Mouse (Mus musculus): Measurements from ENCODE around the gene Zfp566. TPM values are rescaled to one million over a fixed set of nuclear protein-coding genes. Genes with fewer than 3 reads are reported as not detected.

Zfp566 gene
- total and polyA plus RNA-seq, 2 experiments from 2014 or later: 5.0 to 15.6 TPM

GRCm38 (mm10) chr7:30090970-30091585 is 751 bp upstream of the Zfp566 start:
- Histone ChIP-seq H3K9ac (peak overlapping the region; percentile 61; the same call in 1 of the 2 replicates), H3K4me1 (ENCODE audit: insufficient read depth) (peaks cover 24% of the 10 kb centered on the region), H3K4me2 (ENCODE audit: low read depth) (peak overlapping the region; percentile 77), H3K36me3 (ENCODE audit: insufficient read depth) (peaks cover 5% of the 10 kb centered on the region; the same call in 1 of the 2 replicates), H3K4me3 (ENCODE audit: low read depth, low read length) (peak overlapping the region; percentile 63), H3K27me3 (ENCODE audit: insufficient read depth, low read length) (no peaks in the 10 kb centered on the region), H3K27ac (ENCODE audit: low read depth, low read length) (peak overlapping the region; percentile 75), H3K9me3 (ENCODE audit: low read length) (no peaks in the 10 kb centered on the region)
- peak; percentile 61 for TF ChIP-seq CTCF (IDR thresholded peaks at IDR 0.05; ENCODE audit: low read depth)
- ATAC-seq (no peak), DNase-seq (peak; percentile 53)
- 9% methylated on average over 9 of the region's 9 CpGs for WGBS

GRCm38 (mm10) chr7:30089405-30089804 is 922 bp downstream of the Zfp566 start:
- H3K4me2 ChIP-seq (ENCODE audit: low read depth): peak overlapping the region; percentile 77
- H3K4me3 ChIP-seq (ENCODE audit: low read depth, low read length): peak overlapping the region; percentile 63
- no peak for DNase-seq
- H3K36me3 ChIP-seq (ENCODE audit: insufficient read depth): peaks cover 21% of the 10 kb centered on the region
- no peaks in the 10 kb centered on the region for H3K9me3 ChIP-seq (ENCODE audit: low read length)
- no peaks in the 10 kb centered on the region for H3K27me3 ChIP-seq (ENCODE audit: insufficient read depth, low read length)
- no peak for ATAC-seq
- H3K4me1 ChIP-seq (ENCODE audit: insufficient read depth): peaks cover 20% of the 10 kb centered on the region
- peak overlapping the region; percentile 61 for H3K9ac ChIP-seq
- 12% methylated on average over 6 of the region's 6 CpGs for whole genome bisulfite sequencing
- no peak for TF ChIP-seq CTCF (IDR thresholded peaks at IDR 0.05; ENCODE audit: low read depth)
- no peak overlapping the region for H3K27ac ChIP-seq (ENCODE audit: low read depth, low read length)

GRCm38 (mm10) chr7:30086524-30086923 is 3.8 kb downstream of the Zfp566 start:
- H3K27me3 ChIP-seq (ENCODE audit: insufficient read depth, low read length): no peaks in the 10 kb centered on the region
- no peak overlapping the region for H3K9ac ChIP-seq
- no peak overlapping the region for H3K4me3 ChIP-seq (ENCODE audit: low read depth, low read length)
- no peak overlapping the region for H3K27ac ChIP-seq (ENCODE audit: low read depth, low read length)
- no peak overlapping the region for H3K4me2 ChIP-seq (ENCODE audit: low read depth)
- H3K4me1 ChIP-seq (ENCODE audit: insufficient read depth): peaks cover 15% of the 10 kb centered on the region
- H3K9me3 ChIP-seq (ENCODE audit: low read length): no peaks in the 10 kb centered on the region
- WGBS: 91% methylated on average over 9 of the region's 9 CpGs
- TF ChIP-seq CTCF (IDR thresholded peaks at IDR 0.05; ENCODE audit: low read depth): no peak
- ATAC-seq: no peak
- no peak for DNase-seq
- H3K36me3 ChIP-seq (ENCODE audit: insufficient read depth): peaks cover 26% of the 10 kb centered on the region

- H3K36me3 ChIP-seq (ENCODE audit: insufficient read depth): peaks cover 19% of the 10 kb centered on the region
- peak; percentile 92 for DNase-seq
- no peaks in the 10 kb centered on the region for H3K4me1 ChIP-seq (ENCODE audit: insufficient read depth)
- H3K27me3 ChIP-seq (ENCODE audit: insufficient read depth, low read length): no peaks in the 10 kb centered on the region
- H3K9ac ChIP-seq: peak within 1 kb of the TSS; percentile 71
- H3K27ac ChIP-seq (ENCODE audit: low read depth, low read length): peak within 1 kb of the TSS; percentile 81
- H3K9me3 ChIP-seq (ENCODE audit: low read length): no peaks in the 10 kb centered on the region
- TF ChIP-seq CTCF (IDR thresholded peaks at IDR 0.05; ENCODE audit: low read depth): no peak
- 1% methylated on average over 50 of the region's 50 CpGs for WGBS
- ATAC-seq: peak; percentile 95
- peak within 1 kb of the TSS; percentile 90 for H3K4me2 ChIP-seq (ENCODE audit: low read depth)
- peak within 1 kb of the TSS; percentile 73 for H3K4me3 ChIP-seq (ENCODE audit: low read depth, low read length)
These were observed 17.9 kb downstream of the Zfp566 start, which contains the start of gene Zfp82 for GRCm38 (mm10) chr7:30072146-30073028. Gene Zfp82, minus strand, starts transcription at chr7:30072900.

GRCm38 (mm10) chr7:30064622-30065021 is 25.7 kb downstream of the Zfp566 start:
- no peak for DNase-seq
- WGBS: 84% methylated on average over 5 of the region's 5 CpGs
- Histone ChIP-seq H3K27me3 (ENCODE audit: insufficient read depth, low read length) (no peaks in the 10 kb centered on the region), H3K4me1 (ENCODE audit: insufficient read depth) (no peaks in the 10 kb centered on the region), H3K4me2 (ENCODE audit: low read depth) (no peak overlapping the region), H3K9me3 (ENCODE audit: low read length) (no peaks in the 10 kb centered on the region), H3K9ac (no peak overlapping the region), H3K4me3 (ENCODE audit: low read depth, low read length) (no peak overlapping the region), H3K36me3 (ENCODE audit: insufficient read depth) (peaks cover 67% of the 10 kb centered on the region), H3K27ac (ENCODE audit: low read depth, low read length) (no peak overlapping the region)
- peak; percentile 48 for TF ChIP-seq CTCF (IDR thresholded peaks at IDR 0.05; ENCODE audit: low read depth)
- ATAC-seq: no peak

GRCm38 (mm10) chr7:30062478-30062877 is 27.8 kb downstream of the Zfp566 start:
- H3K9ac ChIP-seq: no peak overlapping the region
- peak; percentile 52 for TF ChIP-seq CTCF (IDR thresholded peaks at IDR 0.05; ENCODE audit: low read depth)
- H3K4me1 ChIP-seq (ENCODE audit: insufficient read depth): no peaks in the 10 kb centered on the region
- no peak overlapping the region for H3K4me3 ChIP-seq (ENCODE audit: low read depth, low read length)
- H3K27ac ChIP-seq (ENCODE audit: low read depth, low read length): no peak overlapping the region
- peak; percentile 20 for DNase-seq
- no peaks in the 10 kb centered on the region for H3K27me3 ChIP-seq (ENCODE audit: insufficient read depth, low read length)
- no peaks in the 10 kb centered on the region for H3K9me3 ChIP-seq (ENCODE audit: low read length)
- ATAC-seq: no peak
- peaks cover 76% of the 10 kb centered on the region for H3K36me3 ChIP-seq (ENCODE audit: insufficient read depth)
- 91% methylated on average over 5 of the region's 5 CpGs for WGBS
- H3K4me2 ChIP-seq (ENCODE audit: low read depth): no peak overlapping the region

GRCm38 (mm10) chr7:30060341-30060740 is 30.0 kb downstream of the Zfp566 start:
- no peak for TF ChIP-seq CTCF (IDR thresholded peaks at IDR 0.05; ENCODE audit: low read depth)
- Histone ChIP-seq H3K4me1 (ENCODE audit: insufficient read depth) (no peaks in the 10 kb centered on the region), H3K9ac (no peak overlapping the region), H3K4me2 (ENCODE audit: low read depth) (no peak overlapping the region), H3K36me3 (ENCODE audit: insufficient read depth) (peaks cover 83% of the 10 kb centered on the region), H3K4me3 (ENCODE audit: low read depth, low read length) (no peak overlapping the region), H3K27me3 (ENCODE audit: insufficient read depth, low read length) (no peaks in the 10 kb centered on the region), H3K9me3 (ENCODE audit: low read length) (no peaks in the 10 kb centered on the region), H3K27ac (ENCODE audit: low read depth, low read length) (no peak overlapping the region)
- DNase-seq (no peak), ATAC-seq (no peak)
- 88% methylated on average over 6 of the region's 6 CpGs for WGBS

All from forebrain, postnatal 0 days (tissue).